Mouse (Mus musculus): ENCODE measurements around the gene 1700029J07Rik.

Gene 1700029J07Rik

DNA sequence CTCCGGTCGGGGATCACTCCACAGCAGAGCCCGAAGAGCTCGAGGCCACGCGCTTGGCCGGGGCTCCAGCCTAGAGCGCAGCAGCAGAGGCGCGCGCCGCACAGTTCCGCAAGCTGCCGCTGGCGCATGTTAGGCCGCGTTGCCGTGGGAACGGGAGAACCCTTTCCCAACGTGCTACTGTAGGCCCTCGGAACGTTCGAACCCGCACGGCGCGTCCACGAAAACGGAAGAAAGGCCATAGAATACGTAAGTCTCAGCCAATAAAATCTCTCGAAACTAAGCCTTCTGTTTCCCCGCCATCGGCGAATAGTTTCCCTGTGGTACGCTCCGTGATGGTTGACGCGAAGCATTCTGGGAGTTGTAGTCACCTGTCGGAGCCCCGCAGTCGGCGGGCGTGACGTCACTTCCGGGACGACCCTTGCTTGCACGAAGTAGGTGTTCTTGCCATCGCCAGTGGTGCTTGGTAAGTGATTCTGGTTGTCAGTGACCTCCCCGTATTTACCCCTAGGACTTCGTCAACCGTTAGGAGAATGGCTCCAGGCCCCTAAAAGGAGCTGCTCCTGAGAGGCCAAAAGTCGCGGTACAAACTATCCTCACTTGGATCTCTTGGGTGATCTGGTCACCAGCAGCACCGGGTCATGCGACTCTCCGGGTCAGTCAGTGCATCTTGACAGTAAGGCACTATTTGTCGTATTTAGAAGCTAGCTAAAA is at the start of gene 1700029J07Rik, which contains the start of gene Ufsp2:
1700029J07Rik (minus strand) TSS at position 127 of the 711 bp plus-strand sequence.
Ufsp2 (plus strand) TSS at position 403 of the 711 bp plus-strand sequence.
- in situ Hi-C loops (cut with MboI, MseI), result loop anchor here (25.0 kb wide), 2 partner anchors 1562 to 1737 kb away; partner anchors contain the start of genes Cdkn2aip, Rwdd4a and Trappc11

DNA sequence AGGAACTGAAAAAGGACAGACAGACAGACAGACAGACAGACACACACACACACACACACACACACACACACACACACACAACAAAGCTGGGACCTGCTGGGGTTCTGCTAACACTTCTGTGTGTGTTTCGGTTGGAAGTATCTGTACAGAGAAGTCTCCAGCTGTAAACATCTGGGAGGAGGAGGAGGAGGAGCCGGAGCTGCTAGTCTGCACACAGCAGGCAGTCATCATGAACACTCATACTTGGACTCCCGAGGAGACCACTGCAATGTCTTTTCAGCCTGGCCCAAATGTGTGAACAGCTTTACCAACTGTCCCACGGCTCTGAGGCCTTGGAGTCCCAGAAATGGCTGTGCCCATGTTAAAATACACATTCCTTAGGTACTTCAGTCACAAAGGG is 49.3 kb upstream of the 1700029J07Rik start:
- in situ Hi-C loops (cut with MboI, MseI), result no loop called here

DNA sequence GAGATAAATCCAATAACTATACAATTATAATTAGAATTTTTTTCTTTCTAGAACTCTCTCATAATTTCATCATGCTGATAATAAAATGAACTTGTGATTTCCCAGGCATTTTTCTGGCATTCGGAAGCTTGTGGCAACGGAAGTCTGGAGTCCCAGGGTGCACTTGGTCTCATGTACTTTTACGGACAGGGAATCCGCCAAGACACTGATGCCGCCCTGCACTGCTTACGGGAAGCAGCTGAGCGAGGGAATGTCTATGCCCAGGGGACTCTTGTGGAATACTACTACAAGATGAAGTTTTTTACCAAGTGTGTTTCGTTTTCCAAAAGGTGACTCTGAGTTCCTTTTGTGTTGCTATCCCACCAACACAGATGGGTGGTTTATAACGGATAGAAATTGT is 47.7 kb upstream of the 1700029J07Rik start:
- in situ Hi-C loops (cut with MboI, MseI), result no loop called here

DNA sequence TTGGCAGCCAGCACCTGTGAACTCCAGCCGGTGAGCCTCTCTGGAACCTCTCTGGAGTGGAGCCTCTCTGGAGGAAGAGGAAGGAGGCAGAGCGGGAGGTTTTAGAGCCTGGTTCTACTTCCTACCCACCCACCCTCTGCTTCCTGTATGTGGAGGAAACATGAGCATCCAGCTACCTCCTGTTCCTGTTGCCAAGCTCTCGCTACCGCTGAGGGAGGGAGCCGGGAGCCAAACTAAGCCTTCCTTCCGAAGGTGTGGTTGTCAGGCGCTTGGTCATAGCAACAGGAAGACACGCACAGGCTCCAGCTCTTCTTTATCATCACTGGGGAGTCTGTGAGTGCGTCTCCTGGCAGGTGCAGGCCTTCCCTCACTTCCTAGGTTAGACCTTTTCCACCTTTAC is 47.2 kb upstream of the 1700029J07Rik start:
- in situ Hi-C loops (cut with MboI, MseI), result no loop called here

DNA sequence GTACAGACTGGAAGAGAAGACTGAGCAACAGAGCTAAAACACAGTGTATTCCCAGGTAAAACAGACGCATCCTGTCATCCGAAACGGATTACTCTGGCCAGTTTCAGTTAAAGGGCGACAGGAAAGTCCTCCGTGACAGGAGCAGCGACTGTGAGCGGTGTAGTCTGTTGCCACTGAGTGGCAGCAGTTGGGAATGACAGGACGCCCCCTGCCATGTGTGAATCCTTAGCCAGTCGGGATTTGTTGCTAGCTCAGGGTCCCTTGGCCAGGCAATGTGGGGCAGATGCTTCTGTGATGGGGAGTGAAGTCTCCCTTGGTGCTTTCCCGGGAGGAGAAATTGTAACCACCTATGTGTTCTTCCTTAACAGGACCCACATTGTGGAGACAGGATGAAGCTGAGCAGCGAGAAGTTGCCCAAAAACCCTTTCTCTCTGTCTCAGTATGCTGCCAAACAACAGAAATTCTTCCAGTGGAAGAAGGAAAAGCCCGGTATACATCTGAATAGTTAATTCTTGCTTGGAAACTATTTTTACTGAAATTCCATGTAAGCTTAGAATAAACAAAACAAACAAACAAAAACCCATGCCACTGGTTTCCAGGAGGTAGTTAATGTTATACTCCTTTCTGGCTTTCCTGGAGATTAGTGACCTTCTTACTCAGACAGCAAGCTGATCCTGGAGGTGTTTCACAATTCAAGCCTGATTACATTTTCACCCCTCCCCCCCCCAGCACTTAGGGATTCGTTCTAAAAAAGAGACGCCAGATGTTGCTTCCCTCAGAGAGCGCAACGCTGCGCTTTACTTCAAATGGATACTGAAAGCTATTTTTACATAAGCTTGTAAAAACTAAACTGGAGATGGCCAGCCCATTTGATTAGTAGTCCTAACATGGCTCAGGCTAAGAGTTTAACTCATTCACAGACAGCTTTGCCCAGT is 36.0 kb upstream of the 1700029J07Rik start:
- in situ Hi-C loops (cut with MboI, MseI), result no loop called here

GRCm38 (mm10) chr8:46010306-46010705 is 35.3 kb upstream of the 1700029J07Rik start:
- in situ Hi-C loops (cut with MboI, MseI), result no loop called here

DNA sequence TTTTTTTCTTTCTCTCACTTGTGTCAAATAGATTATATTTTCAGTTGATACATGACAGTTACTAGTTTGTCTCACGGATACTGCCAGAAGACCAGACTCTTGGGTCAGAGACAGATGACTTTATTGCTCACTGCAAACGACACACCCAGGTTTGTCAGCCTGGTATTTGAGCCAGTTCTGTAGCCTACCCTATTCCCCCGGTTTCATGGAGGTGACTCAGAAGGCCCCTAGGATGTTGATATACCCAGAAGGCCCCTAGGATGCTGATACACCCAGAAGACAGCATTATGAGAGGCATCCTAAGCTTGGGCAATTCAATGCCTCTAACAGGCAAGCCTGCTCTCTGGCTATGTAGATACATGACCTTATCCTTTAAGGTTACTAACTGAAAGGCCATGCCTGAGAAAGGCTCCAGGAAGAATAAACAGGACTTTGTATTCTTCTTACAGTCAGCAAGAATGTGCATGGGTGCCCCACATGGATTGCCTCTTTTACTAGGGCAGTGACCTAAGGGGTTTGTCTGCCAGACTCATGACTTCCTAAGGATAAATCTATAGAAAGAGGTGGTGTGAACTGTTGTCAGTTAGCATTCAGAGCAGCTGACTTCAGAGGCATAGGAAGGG is 32.1 kb upstream of the 1700029J07Rik start:
- in situ Hi-C loops (cut with MboI, MseI), result no loop called here

DNA sequence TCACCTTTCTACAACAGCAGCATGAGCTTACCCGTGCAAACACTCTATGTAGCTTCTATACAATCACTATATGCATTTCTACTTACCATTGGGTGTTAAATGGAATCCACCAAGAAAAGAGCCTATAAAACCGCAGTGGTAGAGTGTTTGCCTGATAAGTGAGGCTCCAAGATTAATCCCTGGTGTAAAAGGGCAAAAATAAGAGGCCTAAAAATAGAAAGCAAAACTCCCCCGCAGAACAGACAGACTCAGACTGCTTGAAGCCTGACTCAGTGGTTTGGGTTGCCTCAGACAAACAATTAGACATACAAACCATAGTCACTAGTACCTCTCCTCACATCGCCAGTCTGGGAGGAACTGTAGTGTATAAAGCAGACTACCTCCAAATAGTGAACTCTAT is 30.5 kb upstream of the 1700029J07Rik start, which contains the start of gene Ankrd37:
Ankrd37 (minus strand) TSS at position 112 of the 400 bp plus-strand sequence.
- in situ Hi-C loops (cut with MboI, MseI), result no loop called here

GRCm38 (mm10) chr8:45999784-46000705 is 25.0 kb upstream of the 1700029J07Rik start:
- in situ Hi-C loops (cut with MboI, MseI), result loop anchor here (25.0 kb wide), 2 partner anchors 1537 to 1712 kb away; partner anchors contain the start of genes Cdkn2aip, Rwdd4a and Trappc11

DNA sequence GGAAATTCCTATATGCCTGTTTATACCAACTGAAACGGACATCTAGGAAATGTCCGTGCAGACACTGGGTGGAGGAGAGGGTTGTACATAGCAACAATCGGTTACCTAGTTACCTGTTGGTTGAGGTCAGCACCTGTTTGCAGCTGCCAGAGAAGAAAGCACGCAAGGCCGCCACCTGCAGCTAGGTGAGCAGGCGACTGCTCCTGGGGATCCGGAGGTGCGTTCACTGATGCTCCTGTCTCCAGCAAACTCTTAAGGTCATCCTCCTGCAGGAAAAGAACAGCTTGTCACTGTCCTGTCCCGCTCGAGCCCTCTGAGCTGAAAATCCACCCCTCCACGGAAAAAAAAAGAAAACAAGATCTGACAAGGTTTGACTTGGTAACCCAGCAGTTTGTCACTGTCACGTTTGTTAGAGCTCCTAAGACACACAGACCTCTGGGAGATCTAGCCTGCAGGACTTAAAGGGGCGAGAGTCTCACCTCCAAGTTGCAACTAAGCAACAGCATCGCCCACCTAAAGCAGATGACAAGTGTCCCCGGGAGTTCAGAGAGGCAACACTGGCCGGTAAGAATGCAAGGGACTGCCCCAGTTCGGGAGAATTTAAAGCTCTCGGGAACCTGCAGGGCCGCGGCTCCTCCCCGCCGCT is 24.2 kb upstream of the 1700029J07Rik start, which contains the start of gene Lrp2bp:
Lrp2bp (plus strand) TSS at position 166 of the 646 bp plus-strand sequence.
- in situ Hi-C loops (cut with MboI, MseI), result loop anchor here (25.0 kb wide), 2 partner anchors 1538 to 1713 kb away; partner anchors contain the start of genes Cdkn2aip, Rwdd4a and Trappc11

DNA sequence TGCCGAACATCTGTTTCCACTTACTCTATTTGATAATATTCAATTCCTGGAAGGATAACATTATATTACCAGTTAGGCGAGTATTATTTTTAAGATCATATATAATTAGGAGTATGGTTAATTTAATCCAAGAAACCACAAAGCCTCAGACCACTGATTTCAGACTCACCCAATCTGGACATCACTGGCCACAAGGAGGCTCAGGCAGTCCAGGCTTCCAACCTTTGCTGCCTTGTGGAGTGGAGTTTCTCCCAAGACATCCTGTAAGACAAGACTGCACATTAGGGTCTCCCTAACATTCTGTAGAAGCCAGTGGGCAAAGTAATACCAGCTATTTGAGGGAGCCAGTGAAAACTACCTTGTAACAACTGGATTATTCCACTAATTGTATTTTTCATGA is 23.2 kb upstream of the 1700029J07Rik start:
- in situ Hi-C loops (cut with MboI, MseI), result loop anchor here (25.0 kb wide), 2 partner anchors 1539 to 1714 kb away; partner anchors contain the start of genes Cdkn2aip, Rwdd4a and Trappc11

DNA sequence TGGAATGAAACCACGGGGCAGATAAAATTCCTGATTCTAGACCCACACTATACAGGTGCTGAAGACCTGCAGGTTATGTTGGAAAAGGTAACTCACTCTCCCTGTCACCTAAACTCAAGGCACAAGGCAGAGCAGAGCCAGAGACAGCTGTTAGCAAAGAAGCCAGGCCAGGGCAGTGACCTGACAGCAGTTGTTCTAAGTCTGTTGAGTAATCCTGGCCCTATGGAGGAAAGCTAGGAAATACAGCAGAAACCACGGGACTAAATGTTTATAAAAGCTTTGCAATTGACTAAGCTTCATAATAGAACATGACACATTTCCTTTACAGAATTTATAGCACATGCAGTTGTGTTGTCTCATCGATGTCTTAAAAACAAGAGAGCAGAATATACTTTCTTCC is 20.5 kb upstream of the 1700029J07Rik start:
- in situ Hi-C loops (cut with MboI, MseI), result loop anchor here (25.0 kb wide), 2 partner anchors 1542 to 1717 kb away; partner anchors contain the start of genes Cdkn2aip, Rwdd4a and Trappc11

GRCm38 (mm10) chr8:45994111-45994510 is 19.1 kb upstream of the 1700029J07Rik start:
- in situ Hi-C loops (cut with MboI, MseI), result loop anchor here (25.0 kb wide), 2 partner anchors 1543 to 1718 kb away; partner anchors contain the start of genes Cdkn2aip, Rwdd4a and Trappc11

DNA sequence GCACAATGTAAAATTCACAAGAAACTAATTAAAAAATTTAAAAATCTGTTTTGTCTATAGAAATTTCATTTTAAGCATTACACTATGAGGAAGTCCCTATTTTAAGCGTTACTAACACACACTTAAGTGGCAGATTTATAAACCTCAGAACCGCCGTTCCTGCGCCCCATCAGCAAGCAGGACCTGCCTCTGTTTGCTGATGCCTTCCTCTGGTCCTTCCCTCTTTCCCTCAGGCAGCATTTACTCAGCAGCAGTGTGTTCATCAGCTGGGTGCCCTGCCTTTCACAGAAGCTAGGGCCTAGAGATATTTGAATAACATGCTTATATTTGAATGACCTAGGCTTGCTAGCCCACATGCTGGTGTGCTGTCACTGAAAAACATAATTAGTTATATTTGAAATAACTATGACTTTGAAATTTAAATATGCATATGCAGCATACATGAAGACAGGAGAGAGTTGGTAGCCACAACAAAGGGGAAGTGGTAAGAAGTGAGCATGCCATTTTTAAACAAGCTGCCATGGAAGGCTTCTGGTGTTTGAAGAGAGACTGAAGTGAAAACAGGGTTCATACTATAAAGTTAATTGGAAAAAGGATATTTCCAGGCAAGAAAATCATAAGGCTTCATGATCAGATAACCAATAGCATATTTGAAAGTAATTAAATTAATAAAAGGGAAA is 15.7 kb upstream of the 1700029J07Rik start:
- in situ Hi-C loops (cut with MboI, MseI), result loop anchor here (25.0 kb wide), 2 partner anchors 1547 to 1722 kb away; partner anchors contain the start of genes Cdkn2aip, Rwdd4a and Trappc11

GRCm38 (mm10) chr8:45988189-45988588 is 13.1 kb upstream of the 1700029J07Rik start:
- in situ Hi-C loops (cut with MboI, MseI), result loop anchor here (25.0 kb wide), 2 partner anchors 1549 to 1724 kb away; partner anchors contain the start of genes Cdkn2aip, Rwdd4a and Trappc11

GRCm38 (mm10) chr8:45986665-45987064 is 11.6 kb upstream of the 1700029J07Rik start:
- in situ Hi-C loops (cut with MboI, MseI), result loop anchor here (25.0 kb wide), 2 partner anchors 1551 to 1726 kb away; partner anchors contain the start of genes Cdkn2aip, Rwdd4a and Trappc11

- in situ Hi-C loops (cut with MboI, MseI), result loop anchor here (25.0 kb wide), 2 partner anchors 1561 to 1736 kb away; partner anchors contain the start of genes Cdkn2aip, Rwdd4a and Trappc11
Measured at GRCm38 (mm10) chr8:45975837-45976468, 901 bp upstream of the 1700029J07Rik start.

DNA sequence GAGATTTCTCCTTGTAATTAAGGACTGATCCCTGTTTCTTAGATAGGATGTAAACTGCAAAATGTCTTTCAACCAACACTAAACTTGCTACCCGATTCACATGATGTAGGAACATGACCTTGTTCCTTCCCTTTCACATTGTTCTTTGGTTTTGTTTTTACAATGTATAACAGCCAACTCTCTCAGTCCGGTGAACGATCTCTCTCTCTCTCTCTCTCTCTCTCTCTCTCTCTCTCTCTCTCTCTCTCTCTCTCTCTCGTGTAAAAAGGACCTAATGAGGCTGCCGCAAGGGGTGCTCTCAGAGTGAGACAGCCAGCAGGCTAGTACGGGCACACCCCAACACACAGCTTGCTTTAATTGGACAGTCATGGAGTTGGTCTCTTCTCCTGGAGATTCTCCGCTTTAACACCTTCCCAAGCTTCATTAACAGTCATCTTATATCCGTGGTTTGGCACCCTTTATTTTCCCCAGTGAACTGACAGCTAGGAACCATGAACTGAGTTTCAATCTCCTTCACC is 1.0 kb downstream of the 1700029J07Rik start:
- in situ Hi-C loops (cut with MboI, MseI), result no loop called here
